Mouse (Mus musculus) colon, adult 2 months (tissue): ENCODE data around the gene Pdcd2. TPM values are rescaled to one million over a fixed set of nuclear protein-coding genes. Genes with fewer than 3 reads are reported as not detected.

Experiments
- polyA plus RNA-seq: library from polyadenylated mRNA; depleted of rRNA; stranded (reverse); fragments of >200 nt; gene quantifications from 2 replicates; pipeline ENCODE4 v1.2.3, GENCODE M21; 2012; rRNA removed

Gene Pdcd2
- 34.8 and 45.6 TPM in 2 replicates for polyA plus RNA-seq

GRCm38 (mm10) chr17:15526986-15527810 is at the start of gene Pdcd2:
TSS of gene Pdcd2 (minus strand) at chr17:15527301.

GRCm38 (mm10) chr17:15564014-15564927 is 37.2 kb upstream of the Pdcd2 start, which contains the start of gene Prdm9:
TSS of gene Prdm9 (minus strand) at chr17:15564354.

DNA sequence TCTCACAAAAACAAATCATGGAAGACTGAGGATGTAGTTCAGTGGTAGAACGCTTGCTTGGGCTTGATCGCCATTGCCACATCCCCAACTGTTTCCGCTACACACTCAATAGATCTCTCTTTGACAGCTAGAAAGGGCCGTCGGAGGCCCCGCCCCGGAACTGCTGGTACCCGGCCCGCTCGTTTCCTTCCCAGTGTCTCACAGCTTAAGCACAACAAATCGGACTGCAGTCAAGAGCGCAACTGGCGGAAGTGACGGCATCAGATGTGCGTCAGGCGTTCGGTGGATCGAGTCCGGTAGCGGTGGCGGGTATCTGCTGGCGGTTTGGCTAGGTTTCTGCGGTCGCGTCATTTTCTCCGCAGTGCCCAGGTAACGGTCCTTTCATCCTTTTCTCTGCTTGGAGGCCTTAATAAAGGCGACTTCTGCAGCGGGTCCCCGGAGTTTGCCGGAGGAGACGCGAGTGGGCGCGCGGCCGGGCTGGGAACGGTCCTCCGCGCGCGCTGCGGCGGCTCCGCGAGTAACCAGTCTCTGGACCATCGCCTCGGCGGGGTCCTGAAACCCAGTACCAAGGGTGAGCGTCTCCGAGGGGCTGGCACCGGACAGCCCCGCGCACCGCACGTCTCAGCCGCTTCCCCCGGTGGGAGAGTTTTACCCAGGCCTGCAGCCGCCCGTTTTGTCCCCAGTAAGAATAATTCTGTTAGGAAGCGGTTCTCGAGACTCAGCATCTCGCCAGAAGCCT is 27.3 kb downstream of the Pdcd2 start, which contains the start of the genes Psmb1 and Tbp:
Psmb1 (minus strand) TSS at position 96 of the 739 bp plus-strand sequence.
Tbp (plus strand) TSS at position 233 of the 739 bp plus-strand sequence.

Other genes starting within 250 kb of the Pdcd2 start
- gene Dll1, start 150.4 kb downstream of the Pdcd2 start, polyA plus RNA-seq = 22.0 and 26.8 TPM in 2 replicates
- 10.3 and 10.6 TPM in 2 replicates for gene Fam120b, start 131.1 kb downstream of the Pdcd2 start, polyA plus RNA-seq
- 46.4 and 86.8 TPM in 2 replicates for gene Psmb1, start 27.6 kb downstream of the Pdcd2 start, polyA plus RNA-seq
- gene Tbp, start 27.4 kb downstream of the Pdcd2 start, polyA plus RNA-seq = 20.9 and 26.4 TPM in 2 replicates
- gene Prdm9, start 37.1 kb upstream of the Pdcd2 start, polyA plus RNA-seq = 1.7 and 2.4 TPM in 2 replicates
- gene Chd1, start 177.7 kb upstream of the Pdcd2 start, polyA plus RNA-seq = 7.9 and 9.5 TPM in 2 replicates